Mouse (Mus musculus) lung, postnatal 14 days (tissue): ENCODE data around the gene Sh3pxd2a.
"Not testable (repeated sequence)": the region's sequence is repeated elsewhere in the genome, so short reads cannot be mapped to it uniquely, and the experiment has no call there.

Source experiments
- DNase-seq: peaks from one replicate; pipeline ENCODE4 v3.0.0; 2021

Gene Sh3pxd2a

DNA sequence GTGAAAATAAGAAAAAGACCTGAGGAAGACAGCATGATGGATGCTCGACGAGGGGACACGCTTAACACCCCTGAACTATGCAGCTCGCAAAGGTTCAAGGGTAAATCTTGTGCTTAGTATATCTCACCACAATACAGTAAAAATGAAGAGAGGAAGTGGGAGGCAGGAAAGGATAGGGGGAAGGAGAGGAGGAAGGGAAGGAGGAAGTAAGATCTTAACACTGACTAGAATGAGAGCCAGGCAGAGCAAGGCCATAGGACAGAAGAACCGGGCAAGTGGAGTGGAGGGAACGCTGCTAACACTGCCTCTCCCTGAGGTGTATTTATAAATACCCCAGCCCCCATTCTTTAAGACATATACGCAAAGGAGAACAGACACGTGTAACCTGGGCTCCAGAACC is 58.7 kb downstream of the Sh3pxd2a start:
- no peak for DNase-seq

DNA sequence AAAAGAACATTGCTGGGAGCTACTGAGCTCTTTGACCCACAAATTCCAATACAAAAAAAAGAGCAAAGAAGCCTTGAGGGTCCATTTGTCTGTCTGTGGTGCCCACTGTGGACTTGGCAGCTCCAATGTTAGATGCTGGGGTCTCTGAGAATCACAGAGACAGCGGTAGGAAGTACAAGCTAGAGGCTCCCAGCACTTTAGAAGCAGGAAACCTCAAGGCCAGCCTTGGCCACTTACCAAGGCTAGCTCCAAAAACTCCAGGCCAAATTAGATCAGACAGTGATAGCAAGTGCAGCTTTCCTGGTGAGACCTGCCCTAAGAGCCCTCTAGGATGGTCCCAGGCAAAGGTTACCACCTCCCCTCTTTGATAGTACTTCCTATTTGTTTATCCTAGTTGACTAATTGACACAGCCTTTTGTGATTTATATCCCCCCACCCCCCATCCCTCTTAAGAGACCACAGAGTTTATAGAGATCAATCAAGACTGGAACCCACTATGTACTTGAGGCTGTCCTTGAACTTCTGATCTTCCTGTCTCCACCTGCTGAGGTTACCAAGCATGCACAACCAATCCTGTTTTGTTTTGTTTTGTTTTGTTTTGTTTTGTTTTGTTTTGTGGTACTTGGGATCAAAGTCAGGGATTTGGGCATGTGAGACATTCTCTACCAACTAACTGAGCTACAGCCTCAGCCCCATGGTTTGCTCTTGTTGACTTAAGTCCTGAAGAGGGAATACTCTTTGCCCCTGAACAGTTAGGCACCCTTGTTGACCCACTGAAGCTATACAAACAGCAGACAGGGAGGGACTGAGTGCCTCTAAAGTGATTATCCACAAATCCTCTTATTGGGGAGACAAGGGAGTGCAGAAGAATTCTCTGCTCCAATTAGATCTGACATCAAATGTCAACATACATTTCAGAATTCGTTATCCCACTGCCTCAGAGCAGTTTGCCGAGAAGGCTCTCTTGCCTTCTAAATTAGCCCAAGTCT is 60.5 kb downstream of the Sh3pxd2a start:
- no peak for DNase-seq

DNA sequence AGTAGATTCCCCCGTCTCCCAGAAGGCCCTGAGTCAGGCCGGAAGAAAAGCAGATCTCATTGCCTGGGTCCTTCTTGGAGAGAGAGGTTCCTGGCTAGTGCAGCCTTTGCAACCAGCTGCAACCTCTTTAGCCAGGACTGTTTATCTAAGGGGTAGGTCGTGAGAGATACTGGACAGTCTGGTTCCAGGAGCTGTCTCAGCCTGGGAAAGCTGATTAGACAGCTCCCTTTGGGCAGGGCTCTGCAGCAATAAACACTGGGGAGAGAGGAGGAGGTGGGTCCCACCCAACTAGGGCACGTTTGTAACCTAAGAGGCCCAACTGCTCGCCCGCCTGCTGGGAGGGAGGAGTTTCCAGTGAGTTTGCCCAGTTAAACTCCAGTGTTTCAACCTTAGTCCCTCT is 61.2 kb downstream of the Sh3pxd2a start:
- peak; percentile 46 for DNase-seq

DNA sequence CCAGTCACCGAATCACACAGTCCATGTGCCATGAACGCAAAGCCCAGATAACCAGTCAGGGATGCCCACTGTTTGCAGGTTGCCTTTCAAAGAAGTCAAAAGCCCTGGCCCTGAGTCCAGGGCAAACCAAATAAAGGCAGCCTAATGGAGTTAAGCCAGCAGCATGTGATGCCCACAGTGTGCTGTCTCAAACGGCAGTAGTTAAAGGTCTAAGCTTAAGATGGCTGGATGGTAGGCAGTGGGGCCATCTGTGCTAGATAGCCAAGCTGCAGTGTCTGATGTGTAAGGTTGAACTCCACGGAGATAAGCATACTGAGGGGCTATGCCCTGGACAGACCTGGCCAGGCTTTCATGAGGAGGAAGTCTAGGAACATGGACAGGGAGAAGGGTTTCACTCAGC is 61.7 kb downstream of the Sh3pxd2a start:
- no peak for DNase-seq

DNA sequence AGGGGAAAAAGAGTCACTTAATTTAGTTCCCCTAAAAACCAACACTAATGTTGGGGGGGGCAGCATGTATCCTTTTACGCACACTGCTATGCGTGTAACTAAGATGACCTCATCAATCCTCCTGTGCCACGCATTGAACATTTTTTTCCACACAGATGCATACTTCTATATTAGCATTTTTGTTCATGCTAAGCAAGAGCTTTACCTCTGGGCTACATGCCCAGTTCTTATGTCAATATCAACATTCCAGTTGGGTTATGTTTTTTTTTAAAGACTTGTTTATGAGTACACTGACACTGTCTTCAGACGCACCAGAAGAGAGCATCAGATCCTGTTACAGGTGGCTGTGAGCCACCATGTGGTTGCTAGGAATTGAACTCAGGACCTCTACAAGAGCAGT is 64.5 kb downstream of the Sh3pxd2a start:
- no peak for DNase-seq

DNA sequence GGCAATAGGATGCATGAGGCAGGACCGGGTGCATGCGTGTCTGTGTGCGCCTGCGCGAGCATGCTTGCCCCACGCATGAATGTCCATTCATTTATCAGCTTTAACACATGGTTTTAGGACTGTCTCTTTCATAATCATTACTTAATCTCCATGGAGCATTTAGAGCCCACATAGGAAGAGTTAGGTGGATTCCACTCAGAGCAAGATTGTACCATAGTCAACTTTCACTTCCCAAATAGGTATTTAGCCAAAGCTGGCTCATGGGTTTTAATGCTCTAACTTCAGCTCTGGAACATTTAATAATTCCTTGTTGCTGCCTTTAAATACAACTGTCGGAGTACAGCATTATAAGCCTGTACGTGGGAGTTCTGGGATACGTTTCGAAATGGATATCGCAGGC is 65.2 kb downstream of the Sh3pxd2a start:
- no peak for DNase-seq

DNA sequence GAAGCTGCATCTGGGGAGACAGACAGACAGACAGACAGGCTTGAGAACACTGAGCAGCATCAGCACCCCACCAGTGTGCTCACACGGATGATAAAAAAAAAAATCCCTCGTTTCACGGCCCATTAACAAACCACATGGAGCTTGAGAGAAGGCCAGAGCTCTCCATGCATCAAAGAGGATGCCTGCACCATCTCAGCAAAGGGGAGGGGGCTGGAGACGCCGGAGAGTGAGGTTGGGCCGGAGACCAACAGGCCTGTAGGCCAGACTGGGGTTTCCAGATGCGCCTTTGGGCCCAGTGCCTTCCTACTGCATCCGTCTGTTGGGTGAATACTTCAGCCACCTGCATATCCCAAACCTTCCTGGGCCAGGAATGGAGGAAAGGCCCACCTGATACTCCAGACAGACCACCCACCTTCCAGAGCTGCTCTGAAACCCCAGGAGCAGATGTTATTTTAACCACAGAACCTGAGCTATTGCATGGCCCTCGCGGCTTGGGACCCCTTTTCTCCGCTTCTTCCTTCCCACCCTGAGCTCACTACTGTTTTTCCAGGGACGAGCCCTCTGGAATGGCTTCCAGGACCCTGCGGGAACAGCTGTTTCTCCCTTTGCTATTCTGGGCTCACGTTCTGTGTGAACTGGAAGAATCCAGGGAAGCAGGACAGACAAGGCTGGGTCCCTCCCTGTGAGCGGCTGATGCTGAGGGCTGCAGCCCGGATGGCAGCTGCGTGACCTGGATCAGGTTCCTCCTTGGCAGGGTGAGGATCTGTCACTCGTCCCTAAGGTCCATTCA is 66.1 kb downstream of the Sh3pxd2a start:
- no peak for DNase-seq

DNA sequence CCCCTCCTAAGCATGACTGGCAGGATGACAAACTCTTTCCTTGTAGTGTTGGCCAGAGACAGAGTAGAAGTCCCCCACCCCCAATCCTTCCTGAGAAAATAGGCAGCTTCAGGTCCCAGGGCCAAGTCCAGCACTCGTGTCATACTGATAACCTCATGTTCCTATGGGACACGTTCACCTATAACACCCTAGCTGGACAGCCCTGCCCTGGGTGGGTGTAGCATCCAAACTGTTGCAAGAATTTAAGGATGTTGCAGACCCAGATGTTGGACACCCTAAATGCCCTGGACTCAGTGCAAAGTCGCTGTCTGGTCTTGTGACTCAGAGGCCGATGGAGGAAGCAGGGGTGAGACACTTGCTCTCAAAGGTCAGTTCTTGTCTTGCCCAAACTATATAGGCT is 68.9 kb downstream of the Sh3pxd2a start:
- DNase-seq = no peak

DNA sequence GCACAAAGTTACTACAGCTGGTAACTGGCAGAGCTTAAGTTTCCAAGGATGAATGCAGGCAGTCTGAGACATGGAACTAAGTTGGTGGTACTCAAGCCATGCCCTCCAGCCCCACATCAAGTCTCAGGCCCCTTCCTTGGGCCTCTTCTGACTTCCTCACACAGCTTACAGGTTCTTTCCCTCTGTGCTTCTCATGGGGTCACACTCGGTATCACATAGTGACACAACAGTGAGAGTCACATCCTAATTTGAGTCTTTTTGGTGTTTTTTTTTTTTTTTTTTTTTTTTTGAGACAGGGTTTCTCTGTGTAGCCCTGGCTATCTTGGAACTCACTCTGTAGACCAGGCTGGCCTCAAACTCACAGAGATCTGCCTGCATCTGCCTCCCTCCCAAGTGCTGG is 69.4 kb downstream of the Sh3pxd2a start:
- not testable (repeated sequence) for DNase-seq

DNA sequence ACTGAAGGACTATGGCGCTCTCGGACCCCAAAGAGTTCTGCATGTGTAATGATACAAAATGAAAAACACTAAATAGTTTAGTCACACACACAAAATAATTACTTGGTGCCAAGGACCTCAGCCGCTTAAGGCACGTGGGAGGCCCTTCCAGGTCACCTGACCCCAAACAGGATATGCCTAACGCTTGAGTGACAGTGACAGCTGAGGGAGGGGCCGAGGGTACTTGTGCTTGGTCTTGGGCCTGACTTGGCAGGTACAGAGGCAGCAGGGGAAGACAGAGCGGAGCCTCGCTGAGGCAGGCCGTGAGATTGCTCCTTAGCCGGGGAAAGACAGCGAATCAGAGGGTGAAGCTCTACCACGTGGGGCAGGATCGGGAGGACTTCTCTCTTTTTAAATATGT is 73.3 kb downstream of the Sh3pxd2a start:
- no peak for DNase-seq

DNA sequence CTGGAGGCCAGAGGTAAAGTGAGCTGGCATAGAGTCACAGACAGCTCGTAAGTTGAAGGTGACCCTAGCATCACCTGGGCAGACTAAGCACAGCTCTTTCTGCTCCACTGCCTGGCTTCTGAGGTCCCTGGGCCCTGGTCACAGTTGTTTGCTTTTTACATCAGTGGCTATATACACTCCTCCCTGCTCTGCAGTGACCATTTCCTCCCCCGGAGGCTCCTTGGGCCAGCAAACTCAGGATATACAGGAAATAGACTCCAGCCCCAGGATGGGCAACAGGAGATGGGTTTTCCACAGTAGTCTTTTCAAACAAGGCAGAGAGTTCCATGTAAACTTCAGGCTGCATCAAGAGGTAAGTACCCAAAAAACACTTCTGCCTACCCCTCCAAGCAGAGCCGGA is 76.3 kb downstream of the Sh3pxd2a start:
- peak; percentile 34 for DNase-seq

DNA sequence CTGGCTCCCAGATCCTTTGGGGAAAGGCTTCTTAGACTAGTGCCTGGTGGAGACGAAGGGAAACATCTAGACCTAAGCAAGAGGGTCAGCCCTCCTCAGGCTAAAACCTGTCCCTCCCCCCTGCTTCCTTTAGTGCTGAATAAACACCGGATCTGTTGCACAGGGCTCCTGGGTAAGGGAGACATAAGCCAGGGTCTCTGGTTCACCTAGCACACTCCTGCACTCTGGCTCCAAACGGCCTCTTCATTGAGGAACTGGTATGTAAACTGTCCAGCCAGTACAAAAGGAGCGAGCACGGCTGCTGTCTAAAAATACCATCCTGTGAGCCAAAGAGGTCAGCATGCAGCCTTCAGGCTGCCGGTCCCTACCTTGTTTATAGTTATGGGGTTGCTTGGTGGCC is 76.8 kb downstream of the Sh3pxd2a start:
- peak; percentile 39 for DNase-seq

DNA sequence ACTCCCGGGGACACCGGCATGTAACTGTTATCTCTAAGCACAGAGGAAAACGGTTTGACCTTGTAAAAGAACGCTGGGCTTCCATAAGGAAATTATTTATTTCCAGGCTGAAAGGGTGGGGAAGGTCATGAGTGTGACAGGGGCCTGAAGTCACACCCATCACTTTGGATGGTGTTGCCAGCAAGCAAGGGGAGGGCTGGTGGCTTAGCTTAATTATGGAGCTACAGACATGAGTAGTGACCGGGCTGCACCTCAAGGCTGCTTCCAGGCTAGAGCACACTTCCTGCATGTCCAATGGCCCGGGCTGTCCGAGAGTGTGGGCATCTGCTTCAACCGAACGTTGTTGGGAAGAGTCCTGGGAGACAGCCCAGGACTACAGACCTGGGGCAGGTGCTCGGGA is 78.2 kb downstream of the Sh3pxd2a start:
- DNase-seq = no peak

DNA sequence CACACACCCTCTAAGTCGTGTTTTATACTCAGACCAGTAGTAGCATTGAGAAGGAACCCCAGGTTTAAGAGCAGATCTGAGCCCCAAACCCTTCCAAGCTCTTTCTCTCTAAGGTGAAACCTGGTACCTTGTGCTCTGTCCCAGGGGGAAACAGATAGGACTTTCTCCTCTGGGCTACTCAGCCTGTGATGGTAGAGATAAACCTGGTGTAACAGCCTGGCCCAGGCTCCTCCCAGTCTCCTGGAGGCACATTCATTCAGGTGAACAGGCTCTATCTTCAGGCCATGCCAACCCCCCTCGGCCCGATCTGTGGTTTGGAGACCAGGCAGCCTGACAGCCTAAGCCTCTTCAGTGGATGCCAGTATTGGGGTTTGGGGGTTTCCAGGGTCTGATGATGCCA is 79.6 kb downstream of the Sh3pxd2a start:
- DNase-seq = no peak

DNA sequence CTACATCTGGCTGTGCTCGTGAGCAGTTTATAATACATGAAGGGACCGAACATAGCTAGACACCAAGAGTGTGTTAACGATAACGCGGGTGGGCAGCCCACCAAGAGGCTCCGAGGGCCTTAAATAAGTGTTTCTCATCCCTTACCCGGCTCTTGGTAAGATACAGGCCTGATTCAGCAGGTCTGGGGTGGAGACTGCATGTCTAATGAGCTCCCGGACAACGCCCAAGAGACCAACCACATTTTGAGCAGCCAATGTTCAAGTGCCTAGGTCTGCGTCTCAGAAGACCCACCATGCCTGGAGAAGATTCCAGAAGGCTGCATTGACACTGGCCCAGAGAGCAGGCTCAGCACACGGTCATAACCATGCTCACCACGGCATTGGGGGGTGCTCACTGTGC is 80.2 kb downstream of the Sh3pxd2a start:
- DNase-seq = no peak

DNA sequence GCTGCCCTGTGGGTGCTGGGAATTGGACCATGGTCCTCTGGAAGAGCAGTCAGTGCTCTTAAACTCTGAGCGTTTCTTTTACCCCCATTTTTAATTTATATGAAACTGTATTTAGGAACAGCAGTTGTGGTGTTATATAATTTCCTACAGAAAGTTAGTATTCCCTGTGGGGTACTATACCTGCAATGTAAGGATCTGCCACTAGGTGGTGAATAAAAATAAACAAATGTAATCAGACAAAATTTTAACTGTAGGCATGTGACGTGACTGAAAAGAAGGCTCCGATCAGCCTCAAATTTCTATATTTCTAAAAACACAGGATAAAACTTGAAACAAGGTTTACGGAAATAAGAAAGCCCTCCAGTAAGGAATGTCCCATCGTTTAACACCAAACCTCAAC is 81.9 kb downstream of the Sh3pxd2a start:
- DNase-seq = no peak

DNA sequence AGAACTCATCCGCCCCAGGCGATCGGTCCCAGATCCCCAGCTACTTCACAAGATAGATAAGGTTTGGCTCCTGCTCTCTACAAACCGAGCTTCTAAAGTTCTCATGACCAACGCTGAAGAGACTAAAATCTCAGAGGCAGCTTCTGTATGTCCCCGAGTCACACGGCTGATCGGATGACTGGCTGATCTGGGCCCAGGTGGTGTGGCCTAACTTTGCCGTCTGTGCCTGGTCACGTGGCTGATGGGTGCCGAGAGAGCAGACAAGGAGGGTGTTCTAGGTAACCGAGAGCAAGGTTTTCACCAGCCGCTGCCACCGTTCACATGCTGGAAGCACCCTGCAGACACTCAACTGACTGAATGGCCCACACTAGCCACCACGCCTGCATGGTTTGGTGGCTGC is 83.2 kb downstream of the Sh3pxd2a start:
- no peak for DNase-seq

DNA sequence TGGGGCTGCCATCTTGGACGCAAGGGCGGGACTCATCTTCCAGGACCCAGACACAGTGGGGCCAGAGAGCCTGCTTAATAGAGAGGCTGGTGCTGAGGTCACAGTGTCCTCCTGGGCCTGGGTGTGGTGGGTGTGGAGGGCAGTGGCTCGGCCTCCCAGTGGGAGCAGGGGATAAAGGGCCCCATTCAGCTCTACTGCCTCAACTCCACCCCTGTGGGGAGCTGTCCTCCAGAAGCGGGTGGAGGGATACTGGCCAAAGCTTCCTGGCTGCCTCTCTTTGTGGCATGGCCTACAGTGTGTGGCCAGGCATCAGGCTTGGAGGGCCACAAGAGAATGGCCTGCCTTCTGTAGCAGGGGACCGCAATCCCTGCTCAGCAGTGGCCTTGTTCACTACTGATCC is 85.1 kb downstream of the Sh3pxd2a start:
- DNase-seq = no peak

DNA sequence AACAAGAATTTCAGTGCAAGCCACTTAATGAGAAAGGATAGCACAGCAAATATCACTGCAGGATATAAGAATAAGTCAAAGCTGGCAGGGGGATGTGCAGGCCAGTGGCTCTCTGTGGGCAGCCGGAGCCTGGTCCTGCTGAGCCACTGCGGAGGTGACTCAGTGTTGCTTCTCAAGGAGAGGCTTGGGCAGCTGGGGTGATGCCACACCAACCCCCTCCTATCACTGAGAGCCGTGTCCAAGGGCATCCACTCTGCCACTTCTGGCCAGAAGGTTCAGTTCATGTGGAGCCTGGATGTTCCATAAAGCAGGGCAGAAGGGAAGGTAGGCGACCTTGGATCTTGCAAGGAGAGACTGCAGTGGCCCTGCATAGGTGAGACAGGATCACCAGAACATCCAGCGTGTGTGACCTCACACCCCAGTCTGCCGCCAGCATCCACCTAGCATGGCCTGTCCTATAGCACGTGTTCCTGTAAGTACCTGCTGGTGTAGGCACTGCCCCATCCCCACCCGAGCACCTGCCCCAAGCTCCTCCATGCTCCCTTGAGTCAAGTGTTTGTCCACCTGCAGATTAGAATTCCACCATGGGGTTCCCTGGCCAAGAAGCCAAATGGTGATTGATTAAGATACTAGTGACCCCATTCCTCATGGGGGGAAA is 89.2 kb downstream of the Sh3pxd2a start:
- DNase-seq = no peak

DNA sequence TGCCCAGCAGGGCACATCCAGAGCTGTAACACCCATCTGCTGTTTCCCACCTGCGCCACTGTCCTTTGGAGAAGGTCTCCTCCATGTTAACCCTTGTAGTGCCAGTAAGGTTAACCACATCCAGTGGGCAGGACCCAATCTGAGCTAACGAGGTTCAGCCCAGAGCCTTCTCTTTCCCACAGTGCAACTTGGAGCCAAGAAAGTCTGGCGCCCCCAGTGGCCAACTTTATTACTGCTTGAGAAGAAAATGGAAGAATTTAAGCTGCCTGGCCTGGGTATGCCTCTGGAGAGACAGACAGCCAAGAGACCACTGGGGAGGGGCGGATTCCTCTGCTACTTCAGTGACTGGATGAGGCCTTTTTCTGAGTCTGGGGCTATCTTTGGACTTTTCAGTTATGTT is 89.8 kb downstream of the Sh3pxd2a start:
- peak; percentile 78 for DNase-seq

DNA sequence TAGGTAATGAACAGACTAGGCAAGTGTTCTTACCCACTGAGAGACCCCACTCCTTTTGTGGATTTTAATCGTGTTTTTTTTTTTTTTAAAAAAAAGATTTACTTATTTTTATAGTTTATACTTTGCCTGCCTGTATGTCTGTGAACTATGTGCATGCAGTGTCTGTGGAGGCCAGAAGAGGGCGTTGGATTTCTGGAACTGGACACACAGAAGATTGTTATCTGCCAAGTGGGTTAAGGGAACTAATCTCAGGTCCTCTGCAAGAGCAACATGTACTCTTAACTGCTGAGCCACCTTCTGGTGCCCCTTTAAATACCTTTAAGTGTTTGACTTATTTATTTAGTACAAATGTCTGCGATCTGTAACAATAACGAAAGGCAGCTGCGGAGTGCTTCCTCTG is 92.2 kb downstream of the Sh3pxd2a start:
- no peak for DNase-seq

DNA sequence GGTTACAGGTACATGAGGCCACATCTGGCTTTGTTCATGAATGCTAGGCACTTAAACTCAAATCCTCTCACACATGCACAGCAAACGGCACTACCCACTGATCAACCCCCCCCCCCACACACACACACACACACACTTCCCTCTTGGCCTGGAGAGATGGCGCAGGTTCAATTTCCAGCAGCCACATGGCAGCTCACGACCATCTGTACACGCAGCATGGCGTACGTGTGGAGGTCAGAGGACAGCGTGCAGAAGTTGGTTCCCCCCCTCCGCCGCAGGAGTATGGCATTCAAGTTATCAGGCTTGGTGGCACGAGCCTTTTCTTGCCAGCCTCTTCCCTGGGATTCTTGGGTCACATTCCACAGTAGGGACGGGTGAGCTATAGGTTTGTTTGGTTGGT is 92.7 kb downstream of the Sh3pxd2a start:
- DNase-seq = no peak

DNA sequence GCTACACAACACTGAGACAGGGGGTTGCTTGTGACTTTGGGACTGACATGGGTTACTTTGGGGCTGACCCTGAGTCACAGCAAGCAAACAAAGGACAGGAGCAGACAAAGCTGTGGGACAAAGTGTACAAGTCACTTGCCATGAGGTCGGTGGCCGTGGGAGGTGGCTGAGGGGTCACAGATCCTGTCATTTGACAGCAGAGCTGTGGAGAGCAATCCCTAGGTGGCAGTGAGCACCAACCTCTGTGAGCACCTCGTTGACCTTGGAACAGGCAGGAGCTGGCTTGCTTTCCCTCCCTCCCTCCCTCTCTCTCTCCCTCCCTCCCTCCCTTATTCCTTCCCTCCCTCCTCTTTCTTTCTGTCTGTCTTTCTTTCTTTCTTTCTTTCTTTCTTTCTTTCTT is 95.2 kb downstream of the Sh3pxd2a start:
- DNase-seq = no peak
